Mouse (Mus musculus): Measurements from ENCODE around the gene Hbs1l.

DNA sequence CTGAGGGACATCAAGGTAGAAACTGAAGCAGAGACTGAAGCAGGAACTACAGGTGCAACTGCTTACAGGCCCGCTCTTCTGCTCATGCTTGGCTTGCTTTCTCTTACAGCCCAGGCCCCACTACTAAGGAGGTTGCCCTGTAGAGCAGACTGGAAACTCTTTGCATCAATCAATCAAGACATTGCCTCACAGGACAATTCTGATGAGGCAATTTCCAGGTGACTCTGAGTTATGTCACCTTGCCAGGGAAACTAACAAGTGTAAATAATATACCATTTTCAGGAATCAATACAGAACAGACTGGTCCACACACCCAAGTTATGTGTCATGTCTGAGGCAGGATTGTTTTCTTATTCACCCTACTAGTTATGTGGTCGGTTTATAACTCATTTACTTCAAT, 1.6 kb upstream of the Hbs1l start:
- TF ChIP-seq CTCF (IDR thresholded peaks at IDR 0.05; ENCODE audit: borderline replicate concordance, insufficient read depth, low read length) (no peak), POLR2A (IDR thresholded peaks at IDR 0.05; ENCODE audit: low read depth, low read length) (no peak)
